Mouse (Mus musculus) naive thymus-derived CD4-positive, alpha-beta T cell, adult 2 months (primary cell): ENCODE data around the gene Gm19345.

ENCODE experiments used
- DNase-seq: peaks from one replicate; pipeline ENCODE4 v3.0.0-alpha.2; 2011; ENCODE audit warnings: low read depth

The Gm19345 gene

GRCm38 (mm10) chr7:19829694-19830093, 22.1 kb upstream of the Gm19345 start:
- no peak for DNase-seq

DNA sequence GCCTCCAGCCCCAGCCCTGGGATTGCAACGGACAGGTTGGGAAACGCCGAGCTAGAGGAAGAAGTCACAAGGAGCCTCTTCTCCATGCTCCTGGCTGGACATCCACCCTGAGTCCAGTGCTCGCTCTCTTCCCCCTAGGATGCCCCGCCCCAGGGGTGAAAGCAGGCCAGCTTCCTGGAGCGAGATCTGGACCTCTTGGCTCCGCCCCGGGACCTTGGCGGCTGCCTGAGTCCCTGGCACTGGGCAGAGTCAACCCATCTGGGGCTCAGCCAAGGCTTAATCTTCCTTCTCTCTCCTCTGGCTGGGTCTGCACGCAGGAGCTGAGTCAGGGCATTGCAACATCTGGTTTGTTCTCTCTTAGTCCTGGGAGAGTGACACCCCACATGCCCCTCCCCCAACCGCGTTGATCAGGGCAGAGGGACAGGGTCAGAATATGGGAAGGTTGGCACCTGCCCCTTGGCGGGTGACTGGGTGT, 21.1 kb upstream of the Gm19345 start:
- no peak for DNase-seq

DNA sequence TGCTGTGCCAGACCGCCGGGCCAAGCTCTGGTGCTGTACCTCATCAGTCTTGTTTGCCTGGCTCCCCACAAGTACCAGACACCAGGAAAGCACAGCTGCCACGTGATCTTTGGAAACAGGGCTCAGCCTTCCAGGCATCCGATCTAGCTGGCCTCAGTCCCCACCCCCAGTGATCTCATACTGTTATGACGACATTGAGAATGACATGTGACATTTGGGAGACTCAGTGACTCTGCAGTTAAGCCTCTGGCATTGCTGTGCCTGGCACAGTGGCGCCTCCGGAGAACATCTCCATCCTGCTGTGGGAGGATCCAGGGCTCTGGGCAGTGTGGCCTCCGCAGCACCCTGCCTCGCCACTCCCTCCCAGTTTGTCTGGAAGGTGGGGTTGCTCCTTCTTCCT, 20.0 kb upstream of the Gm19345 start:
- no peak for DNase-seq

GRCm38 (mm10) chr7:19834055-19834454, 17.7 kb upstream of the Gm19345 start:
- DNase-seq = no peak

DNA sequence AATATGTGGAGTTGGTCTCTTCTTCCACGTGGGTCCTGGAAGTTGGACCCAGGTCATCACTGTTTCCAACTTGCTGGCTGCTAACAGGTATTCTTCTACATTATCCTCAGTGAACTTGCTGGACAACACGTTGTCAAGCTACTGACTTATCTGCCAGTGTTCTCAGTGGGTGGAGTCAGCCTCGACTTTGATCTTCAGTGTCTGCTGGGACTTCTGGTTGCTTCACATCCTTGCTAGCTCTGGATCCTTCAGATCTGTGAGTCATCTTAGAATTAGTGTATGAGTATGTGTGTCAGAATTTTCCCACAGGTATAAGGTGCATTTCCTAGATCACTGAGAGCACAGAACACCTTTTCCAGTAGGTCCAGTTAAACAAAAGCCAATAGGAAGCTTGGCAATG, 15.0 kb upstream of the Gm19345 start:
- peak; percentile 55 for DNase-seq

GRCm38 (mm10) chr7:19840371-19840770, 11.4 kb upstream of the Gm19345 start:
- no peak for DNase-seq

DNA sequence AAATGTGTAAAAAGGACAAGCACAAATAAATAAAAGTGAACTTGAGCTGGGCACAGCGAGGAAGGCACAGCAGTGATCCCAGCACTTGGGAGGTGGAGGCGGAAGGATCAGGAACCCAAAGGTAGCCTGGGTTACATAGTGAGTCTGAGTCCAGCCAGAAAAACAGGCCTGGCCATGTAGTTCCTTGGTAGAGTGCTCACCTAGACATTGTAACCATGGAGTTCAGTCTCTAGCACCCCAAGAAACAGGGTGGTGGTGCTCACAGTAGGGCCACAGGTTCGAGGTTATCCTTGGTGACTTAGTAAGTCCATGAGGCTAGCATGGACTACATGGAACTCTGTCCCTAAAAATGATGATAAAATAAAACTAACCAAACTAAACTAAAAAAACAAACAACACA, 10.9 kb upstream of the Gm19345 start:
- DNase-seq = no peak

GRCm38 (mm10) chr7:19841686-19842413, 10.0 kb upstream of the Gm19345 start:
- no peak for DNase-seq

DNA sequence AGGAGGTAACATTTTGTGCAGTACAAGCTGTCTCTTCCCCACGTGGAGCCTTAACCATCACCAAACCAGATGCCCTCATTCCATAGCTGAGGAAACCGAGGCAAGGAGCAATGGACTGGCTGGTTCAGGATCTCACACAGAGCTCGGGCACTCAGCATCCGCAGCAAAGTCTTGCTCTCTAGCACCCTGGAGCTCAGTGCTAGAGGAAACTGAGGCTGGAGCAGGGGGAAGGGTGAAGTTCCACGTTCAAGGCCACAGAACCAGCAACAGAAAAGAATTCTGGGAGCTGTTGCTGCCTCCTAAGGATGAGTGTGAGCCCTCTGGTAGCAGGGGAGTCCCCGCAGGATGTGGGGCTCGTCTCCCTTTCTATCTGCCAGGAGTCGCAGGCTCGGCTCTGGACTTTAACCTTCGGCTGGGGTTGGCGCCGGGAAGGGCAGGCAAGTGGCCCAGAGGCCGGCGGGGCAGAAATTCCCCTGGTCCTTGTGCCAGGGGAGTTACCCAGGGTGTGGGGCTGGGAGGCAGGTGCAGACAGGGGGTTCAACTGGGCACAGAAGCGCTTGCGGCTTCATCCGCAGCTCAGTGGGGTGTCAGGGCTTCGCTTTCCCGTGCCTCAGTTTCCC, 8.8 kb upstream of the Gm19345 start:
- DNase-seq = no peak

GRCm38 (mm10) chr7:19843561-19843960, 8.2 kb upstream of the Gm19345 start:
- DNase-seq = peak; percentile 84

DNA sequence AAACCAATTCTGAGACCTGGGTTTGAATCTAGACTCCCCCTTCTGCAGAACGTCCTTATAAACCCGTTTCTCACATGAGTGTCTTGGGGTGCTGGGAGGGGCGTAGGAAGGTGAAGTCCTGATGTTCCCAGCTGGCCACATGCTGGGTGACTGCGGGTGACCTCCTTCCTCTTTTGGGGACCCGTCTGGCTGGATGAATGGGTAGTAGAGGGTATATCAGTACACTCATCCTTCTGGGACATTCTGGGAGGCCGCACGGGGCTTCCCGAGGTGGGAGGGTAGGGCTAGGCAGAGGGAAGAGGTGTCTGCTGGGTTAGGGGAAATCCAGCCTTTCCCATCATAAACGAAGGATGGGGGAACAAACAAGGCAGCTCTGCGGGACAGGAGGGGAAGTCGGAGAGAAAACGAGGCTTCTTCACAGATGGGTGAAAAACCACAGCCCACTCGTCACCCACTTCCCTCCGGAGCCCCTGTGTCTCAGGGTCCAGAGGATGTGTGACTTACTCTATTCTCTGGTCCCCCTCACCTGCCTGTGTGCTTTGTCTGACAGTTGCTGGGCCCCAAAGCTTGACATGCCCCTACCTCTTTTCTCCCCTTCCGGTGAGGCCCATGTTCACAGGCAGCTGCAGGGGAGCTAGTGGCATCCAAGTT, 7.2 kb upstream of the Gm19345 start:
- DNase-seq = peak; percentile 61

GRCm38 (mm10) chr7:19853526-19853925, 1.7 kb downstream of the Gm19345 start:
- DNase-seq = no peak

DNA sequence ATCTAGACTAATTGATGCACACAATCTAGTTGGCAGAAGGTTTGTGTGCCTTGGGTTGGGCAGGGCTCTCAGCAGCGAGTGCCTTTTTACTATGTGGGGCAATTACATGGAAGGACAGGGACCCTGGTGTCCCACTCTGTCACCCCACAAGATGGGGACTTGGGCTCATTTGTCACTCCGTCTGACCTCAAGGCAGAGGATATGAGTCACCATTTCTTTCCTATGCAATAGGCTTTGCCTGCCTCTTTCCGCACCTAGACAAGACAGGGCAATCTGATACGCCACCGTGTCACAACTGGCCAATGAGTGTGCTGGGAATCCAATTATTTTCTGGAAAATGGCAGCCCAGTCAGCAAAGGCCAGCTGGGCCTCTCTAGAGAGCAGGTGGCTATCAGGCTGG, 3.9 kb downstream of the Gm19345 start:
- DNase-seq = no peak

- DNase-seq = no peak
Observed at GRCm38 (mm10) chr7:19856283-19856682, 4.5 kb downstream of the Gm19345 start.

- peak; percentile 61 for DNase-seq
Observed at GRCm38 (mm10) chr7:19859740-19860139, 7.9 kb downstream of the Gm19345 start.

DNA sequence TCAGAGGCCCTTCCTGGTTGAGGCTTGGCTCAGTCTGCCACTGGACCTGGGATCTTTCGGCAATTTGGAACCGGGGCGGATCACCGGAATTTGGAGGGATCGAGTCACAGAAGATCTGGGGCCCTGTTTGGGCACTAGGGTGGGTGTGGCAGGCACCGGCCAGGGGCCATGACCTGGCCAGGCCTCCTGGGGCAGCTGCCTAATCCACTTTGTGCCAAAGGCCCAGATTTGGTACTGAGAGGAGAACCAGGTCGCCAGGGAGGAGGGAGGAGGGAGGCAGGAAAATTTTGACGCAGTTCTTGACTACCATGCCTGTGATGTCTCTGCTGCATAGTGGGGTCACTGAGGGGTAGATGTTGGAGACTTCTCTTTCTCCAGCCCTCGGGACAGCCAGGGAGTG, 9.4 kb downstream of the Gm19345 start, which contains the start of gene Ceacam16:
Gene Ceacam16 (minus strand): TSS at position 101 of the 400 bp plus-strand sequence.
- DNase-seq = no peak

DNA sequence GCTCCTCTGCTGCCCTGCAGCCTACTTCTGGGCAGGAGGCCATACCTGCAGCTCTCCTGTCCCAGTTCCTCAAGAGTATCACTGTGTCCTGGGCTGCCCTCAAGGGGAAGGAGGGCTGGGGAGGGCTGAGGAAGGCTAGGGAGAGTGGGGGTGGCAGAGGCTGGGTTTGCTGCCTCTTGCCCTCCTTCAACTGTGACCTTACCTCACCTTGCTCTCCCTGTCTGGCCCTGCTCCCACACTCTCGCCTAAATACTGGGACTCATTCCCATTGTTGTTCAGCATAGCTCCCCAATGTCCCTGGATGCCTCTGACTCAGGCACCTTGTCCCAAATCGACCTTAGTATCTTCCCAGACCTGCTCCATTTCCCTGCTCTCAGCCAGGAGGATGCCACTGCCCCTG, 12.4 kb downstream of the Gm19345 start:
- no peak for DNase-seq

GRCm38 (mm10) chr7:19865246-19866036, 13.6 kb downstream of the Gm19345 start:
- DNase-seq = no peak

DNA sequence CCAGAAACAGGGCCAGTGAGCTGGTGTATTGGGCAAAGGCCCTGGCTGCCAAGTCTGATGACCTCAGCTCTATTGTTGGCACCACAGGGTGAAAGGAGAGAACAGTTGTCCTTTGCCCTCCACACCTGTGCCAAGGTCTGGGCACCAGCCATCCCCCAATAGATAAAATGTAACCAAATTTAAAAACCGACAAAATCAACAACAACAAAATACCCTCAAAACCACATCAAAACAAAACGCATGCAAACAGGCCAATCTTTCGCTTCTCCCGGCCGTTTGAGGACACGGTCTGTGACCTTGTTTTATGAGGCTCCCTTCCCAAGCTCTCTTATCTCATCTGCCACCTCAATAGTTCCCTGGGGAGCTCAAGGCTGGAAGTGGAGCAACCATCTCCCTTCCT, 14.7 kb downstream of the Gm19345 start:
- no peak for DNase-seq

- DNase-seq = no peak
Observed at GRCm38 (mm10) chr7:19867751-19868399, 16.1 kb downstream of the Gm19345 start.

- peak; percentile 46 for DNase-seq
Observed at GRCm38 (mm10) chr7:19871137-19871621, 19.4 kb downstream of the Gm19345 start.
